Mouse (Mus musculus) kidney, adult 8-10 months (tissue): ENCODE results near the gene Tec.

ENCODE experiments used
- DNase-seq, 2 experiments: peaks; one replicate each; pipeline ENCODE4 v3.0.0; 2022

The Tec gene

DNA sequence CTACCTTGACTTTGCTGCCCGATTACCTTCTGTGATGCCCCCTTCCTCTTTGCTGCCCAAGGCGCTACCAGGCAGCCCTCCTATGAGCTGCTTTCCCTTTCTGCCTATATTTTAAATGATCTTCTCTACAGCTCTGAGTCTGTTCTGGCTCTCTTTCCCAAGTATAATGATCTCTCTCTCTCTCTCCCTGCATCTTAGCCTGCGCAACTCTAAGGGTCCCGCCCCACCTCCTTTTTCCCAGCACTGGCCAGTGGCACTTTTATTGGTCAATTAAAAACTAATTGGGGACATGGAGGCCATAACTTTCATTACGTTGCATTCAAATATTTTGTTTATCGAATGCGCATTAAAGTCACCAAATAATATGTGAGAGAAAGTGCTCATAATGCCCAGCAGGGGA is 20.0 kb upstream of the Tec start:
- DNase-seq = no peak

- DNase-seq = no peak
Measured at GRCm38 (mm10) chr5:72886458-72887222, 18.4 kb upstream of the Tec start.

- no peak for DNase-seq
Measured at GRCm38 (mm10) chr5:72883706-72884105, 15.4 kb upstream of the Tec start.

DNA sequence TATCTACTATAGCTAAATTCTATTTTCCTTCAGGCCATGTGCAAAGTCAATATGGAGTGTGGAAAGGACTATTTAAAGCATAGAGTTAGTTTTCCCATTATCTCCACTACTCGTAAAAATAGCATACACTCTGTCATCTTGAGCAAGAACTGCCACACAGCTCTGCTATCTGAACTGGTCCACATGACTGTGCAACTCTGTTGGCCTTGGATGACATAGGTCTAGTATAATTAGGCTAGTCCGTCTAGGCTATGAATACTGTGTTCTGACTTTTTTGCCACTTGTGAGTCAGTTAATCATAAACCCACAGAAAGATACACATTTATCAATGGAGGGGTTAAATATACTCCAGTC is 14.1 kb upstream of the Tec start:
- DNase-seq = no peak

- DNase-seq = no peak
Measured at GRCm38 (mm10) chr5:72881748-72882411, 13.6 kb upstream of the Tec start.

DNA sequence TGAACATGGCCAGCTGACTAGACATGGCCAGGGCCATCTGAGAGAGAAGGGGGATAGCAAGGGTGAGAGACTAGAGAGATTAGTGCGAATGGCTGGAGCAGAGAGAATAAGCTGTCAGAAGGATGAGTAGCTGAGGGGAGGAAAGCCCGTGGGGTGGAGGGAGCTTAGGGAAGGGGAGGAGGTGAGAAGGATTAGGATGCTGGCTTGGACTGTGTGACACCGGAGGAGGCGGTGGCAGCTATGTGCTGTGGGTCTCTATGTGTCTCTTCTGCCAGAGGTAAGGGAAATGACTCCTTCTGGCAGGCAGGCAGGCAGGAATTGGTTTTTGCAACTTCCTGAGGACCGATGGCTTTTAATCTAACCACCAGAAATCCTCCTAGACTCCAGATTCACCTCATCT is 11.5 kb upstream of the Tec start:
- DNase-seq = no peak

GRCm38 (mm10) chr5:72871114-72871513 is 2.8 kb upstream of the Tec start:
- DNase-seq = no peak

- DNase-seq = peak; percentile 67 to 69
Measured at GRCm38 (mm10) chr5:72869779-72870608, 1.7 kb upstream of the Tec start.

DNA sequence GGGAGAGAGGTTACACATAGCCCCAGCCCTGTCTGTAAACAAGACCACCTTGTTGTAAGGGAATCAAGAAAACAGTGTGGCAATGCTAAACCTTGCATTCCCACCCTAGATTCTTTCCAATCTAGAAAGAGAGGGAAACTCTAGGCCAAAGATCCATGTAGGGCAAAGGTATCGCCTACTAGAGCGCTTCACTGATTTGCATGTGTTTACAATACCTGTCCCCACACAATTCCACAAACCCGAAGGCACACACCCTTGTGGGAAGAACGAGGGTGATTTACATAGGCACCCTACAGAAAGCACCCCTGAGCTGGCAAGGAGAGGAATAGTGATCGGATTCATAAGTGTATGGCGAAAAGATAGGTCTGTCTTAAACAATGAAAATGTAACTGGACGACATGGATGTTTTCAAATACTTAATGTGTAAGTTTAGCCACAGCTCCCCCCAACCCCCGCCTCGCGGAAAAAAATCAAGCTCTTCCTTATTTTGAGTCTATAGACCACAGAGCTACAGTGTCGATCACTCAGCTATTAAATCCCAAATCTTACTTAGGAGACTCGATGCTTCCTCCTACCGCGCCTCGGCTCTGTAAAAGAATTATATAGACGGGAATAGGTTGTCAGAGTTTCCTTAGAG is 1.1 kb downstream of the Tec start:
- no peak for DNase-seq

DNA sequence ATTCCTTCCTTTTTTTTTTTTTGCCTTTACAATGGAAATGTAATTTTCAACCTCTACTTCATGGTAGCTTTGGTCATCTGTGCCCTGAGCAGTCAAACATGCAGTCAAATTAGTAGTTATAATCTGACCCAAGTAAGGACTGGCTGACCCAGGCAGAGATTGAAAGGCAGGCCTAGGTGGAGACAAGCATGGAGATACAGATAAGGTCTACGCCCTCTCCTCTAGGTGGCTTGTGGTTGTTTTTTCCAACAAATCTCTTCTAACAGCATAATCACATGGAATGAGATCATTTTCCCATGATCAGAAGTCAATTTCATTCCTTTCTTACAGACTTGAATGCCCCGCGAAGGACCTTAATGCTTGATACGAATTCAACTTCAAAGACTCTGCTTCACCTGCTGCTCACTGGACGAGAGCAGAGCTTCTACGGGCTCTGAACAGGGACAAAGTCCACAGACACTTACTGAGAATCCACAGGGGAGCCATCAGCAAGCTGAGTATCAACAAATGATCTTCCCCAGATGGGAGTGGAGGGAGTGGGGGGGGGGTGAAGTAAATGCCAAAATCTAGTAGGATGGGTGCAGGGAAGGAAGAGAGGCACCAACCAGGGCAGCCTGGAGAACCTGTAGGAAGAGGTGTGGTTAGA is 1.9 kb downstream of the Tec start:
- peak; percentile 28 to 38 for DNase-seq

- no peak for DNase-seq
Measured at GRCm38 (mm10) chr5:72864654-72865178, 3.6 kb downstream of the Tec start.

DNA sequence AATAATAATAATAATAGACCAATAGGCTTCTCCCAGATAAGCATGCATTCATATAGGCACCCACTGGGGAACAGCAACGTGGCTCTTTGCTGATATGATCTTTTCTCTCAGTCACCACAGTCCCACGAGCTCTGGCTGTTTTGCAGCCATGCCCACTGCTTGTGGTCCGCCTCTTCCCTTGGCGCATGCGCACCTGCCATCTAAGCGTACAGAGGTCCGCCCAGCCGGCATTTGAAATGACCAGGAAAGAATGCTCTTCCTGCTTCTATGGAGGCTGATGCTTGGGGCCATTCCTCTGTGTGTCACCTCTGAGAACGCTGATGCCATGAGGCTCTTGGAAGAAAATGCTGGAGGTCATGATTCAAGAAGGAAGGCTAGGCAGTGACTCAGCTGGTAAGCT is 5.1 kb downstream of the Tec start:
- no peak for DNase-seq

DNA sequence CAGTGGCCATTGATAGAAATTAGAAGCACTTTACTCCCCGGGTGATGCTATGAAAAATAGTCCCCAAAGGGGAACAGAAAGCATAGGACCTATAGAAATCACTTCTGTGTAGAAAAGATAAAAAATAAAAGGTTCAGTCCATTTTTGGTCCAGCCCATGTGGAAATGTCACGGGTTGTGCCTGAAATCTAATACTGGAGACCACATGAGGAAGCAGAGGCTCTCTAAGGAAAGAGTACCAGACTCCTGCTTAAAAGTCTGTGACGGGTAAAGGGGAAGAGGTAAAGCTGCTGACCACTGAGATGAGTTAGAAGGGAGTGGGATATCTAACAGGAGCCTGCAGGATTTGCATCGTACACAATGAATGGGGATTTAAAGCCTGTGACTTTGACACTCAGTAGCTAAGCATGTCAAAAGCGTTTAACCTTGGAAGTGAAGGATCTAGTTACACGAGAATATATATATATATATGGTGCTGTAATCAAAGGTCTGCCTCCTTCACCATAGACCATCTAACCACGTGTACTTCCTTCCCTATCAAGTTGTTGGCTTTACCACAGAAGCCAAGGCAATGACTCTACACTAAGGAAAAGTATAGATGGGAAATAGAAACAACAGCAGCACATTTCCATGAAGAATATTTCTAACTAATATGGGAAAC is 6.4 kb downstream of the Tec start:
- no peak for DNase-seq

DNA sequence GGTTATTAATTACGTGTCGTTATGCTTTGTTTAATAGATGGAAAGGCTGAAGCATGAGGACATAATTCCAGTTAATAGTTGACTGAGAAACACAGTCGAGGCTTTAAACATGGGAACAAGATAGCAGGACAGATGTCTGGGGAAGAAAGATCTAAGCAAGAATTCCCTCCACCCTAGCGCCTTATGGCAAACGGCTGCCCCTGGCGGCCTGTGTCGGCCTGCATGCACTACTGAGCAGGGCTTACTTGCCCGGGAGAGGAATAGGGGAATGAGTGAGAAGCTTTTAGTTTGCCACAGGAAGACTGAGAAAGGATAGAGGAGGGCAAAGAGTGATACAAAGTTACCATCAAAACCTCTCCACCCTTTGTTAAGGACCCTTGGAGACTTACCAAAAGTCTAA is 7.4 kb downstream of the Tec start:
- DNase-seq = peak in 1 of 2 experiments; percentile 47

GRCm38 (mm10) chr5:72858306-72858705 is 10.0 kb downstream of the Tec start:
- DNase-seq = no peak

GRCm38 (mm10) chr5:72857756-72858155 is 10.5 kb downstream of the Tec start:
- no peak for DNase-seq

- no peak for DNase-seq
Measured at GRCm38 (mm10) chr5:72856255-72856878, 11.9 kb downstream of the Tec start.

DNA sequence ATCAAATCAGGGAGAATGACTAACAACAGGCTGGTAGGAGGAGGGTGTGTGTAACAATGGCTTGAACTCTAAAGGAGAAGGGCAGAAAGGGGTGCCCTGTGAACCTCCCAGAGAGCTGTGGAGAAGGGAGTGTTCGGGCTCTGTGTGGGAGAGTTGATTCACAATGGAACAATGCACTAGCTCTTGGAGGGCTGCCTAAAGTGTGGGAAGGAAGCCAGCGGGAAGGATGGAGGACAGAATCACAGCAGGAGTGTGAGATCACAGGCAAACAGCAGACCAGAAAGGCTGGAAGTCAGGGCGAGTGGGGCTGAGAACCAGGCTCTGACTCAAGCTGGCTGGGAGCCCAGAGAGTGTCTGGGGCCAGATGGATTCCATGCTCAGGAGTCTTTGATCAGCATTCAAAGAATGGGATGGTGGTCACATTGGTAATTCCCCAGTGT is 12.6 kb downstream of the Tec start:
- DNase-seq = peak; percentile 31 to 54

DNA sequence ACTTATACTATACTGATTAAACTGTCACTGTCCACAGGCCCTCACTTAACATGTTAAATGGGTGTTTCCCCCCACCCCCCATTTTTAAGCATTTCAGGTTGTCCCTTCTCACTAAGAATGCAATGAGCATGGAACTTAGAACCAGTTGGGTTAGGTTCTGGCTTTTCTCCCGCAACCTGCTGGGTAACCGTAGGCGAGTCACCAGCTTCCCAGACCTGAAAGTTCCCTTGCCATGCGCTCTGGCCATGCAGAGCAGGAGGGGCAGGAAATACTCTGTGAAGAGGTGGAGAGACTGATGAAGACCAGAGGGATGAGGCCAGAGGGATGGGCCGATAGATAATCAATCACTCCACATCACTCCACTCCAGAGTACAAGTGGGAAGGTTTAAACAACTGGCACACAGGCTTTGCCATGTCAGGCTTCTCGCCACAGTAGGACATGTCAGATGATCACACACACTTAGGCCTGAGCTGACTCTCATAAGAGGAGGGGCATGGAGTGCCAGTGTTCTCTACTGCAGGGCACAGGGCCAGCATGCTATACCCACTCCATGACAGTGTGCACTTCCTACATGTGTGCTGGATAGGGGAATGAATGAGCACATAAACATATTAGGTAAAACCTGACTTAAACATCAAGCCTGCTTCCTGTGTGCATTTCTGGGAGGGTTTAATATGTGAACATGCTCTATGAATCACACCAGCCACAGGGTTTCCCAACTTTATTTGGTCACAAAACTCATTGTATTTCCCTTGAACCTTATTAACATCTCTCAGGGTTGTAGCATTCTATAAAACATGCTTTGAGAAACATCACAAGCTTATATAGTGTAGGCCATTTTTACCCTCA is 13.9 kb downstream of the Tec start:
- DNase-seq = no peak

DNA sequence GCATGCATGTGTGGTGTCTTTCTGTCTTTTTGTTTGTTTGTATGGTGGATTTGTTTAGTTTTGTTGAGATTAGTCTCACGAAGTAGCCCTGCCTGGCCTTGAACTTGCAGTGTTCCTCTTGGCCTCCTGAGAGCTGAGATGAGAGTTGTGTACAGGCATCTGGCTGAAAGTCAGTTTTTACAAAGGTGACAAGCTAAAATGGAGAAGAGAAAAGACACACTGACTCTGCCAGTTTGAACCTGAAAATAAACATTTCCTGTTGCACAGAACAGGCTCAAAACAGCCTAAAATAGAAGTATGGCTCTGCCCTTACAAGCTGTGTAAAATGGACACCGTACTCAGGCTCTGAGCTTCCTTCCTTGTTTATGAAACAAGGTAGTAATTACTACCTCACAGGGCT is 14.9 kb downstream of the Tec start:
- DNase-seq = no peak
